In the genomic region with DNA sequence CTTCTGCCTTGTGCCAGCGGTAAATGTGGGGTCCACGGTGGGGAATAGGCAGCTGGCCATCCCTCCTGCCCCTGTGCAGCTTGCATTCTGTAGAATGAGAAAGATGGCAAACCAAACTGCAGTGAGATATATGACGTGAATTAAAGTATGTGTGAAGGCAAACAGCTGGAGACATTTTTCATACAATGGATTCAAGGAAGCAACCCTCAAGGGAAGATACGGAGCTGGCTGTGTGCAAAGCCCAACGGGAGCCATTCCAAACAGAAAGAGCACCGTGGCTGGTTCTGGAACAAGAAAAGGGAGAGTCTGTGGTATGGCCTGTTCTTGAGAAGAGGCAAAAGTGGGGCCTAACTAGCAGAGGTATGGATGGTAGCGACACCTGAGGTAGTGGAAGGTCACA, we compare ENCODE assay signal across 22 mouse cellular contexts.
"Had no signal": no experiment of that assay in that cellular context is flagged by ENCODE, and none has a peak within 500 bp of the region (broad histone marks: within the 10 kb centered on the region; RNA-seq: fewer than 3 reads in every experiment).

No protein-coding gene starts in this region.

- H3K4me3 ChIP-seq: heart, embryonic 10.5 days; heart, embryonic 12.5 days; hindbrain, embryonic 13.5 days; hindbrain, embryonic 15.5 days; kidney, embryonic 15.5 days; limb, embryonic 13.5 days; limb, embryonic 15.5 days; liver, embryonic 12.5 days had no signal

- H3K9me3 ChIP-seq: heart, embryonic 10.5 days; heart, embryonic 12.5 days; hindbrain, embryonic 13.5 days; hindbrain, embryonic 15.5 days; kidney, embryonic 15.5 days; limb, embryonic 13.5 days; limb, embryonic 15.5 days; liver, embryonic 12.5 days had no signal

- H3K9ac ChIP-seq: heart, embryonic 12.5 days; hindbrain, embryonic 13.5 days; hindbrain, embryonic 15.5 days; kidney, embryonic 15.5 days; limb, embryonic 13.5 days; limb, embryonic 15.5 days; liver, embryonic 12.5 days; liver, embryonic 14.5 days had no signal

- DNase-seq: gastrocnemius, postnatal 14 days; gastrocnemius, postnatal 36 days; heart, adult 18-20 months; kidney, adult 11 months; kidney, adult 2 months; kidney, adult 9 months; kidney, postnatal 14 days; kidney, postnatal 36 days; layer of hippocampus, adult 9-11 months; layer of hippocampus, postnatal 36 days; left cerebral cortex, postnatal 4 days had no signal

- H3K36me3 ChIP-seq: heart, embryonic 10.5 days; heart, embryonic 12.5 days; hindbrain, embryonic 13.5 days; hindbrain, embryonic 15.5 days; kidney, embryonic 15.5 days; limb, embryonic 13.5 days; limb, embryonic 15.5 days; liver, embryonic 12.5 days had no signal

- H3K27ac ChIP-seq: heart, embryonic 10.5 days; hindbrain, embryonic 13.5 days; hindbrain, embryonic 15.5 days; hindbrain, postnatal 0 days; kidney, embryonic 15.5 days; limb, embryonic 13.5 days; limb, embryonic 15.5 days; liver, embryonic 12.5 days; liver, embryonic 14.5 days had no signal

- H3K4me1 ChIP-seq: hindbrain, embryonic 13.5 days; hindbrain, embryonic 15.5 days; liver, embryonic 12.5 days had no signal

- H3K27me3 ChIP-seq: heart, embryonic 12.5 days; hindbrain, embryonic 13.5 days; hindbrain, embryonic 15.5 days; kidney, embryonic 15.5 days; limb, embryonic 13.5 days; limb, embryonic 15.5 days; liver, embryonic 12.5 days had no signal

- H3K4me2 ChIP-seq: heart, embryonic 12.5 days; hindbrain, embryonic 13.5 days; hindbrain, embryonic 15.5 days; kidney, embryonic 15.5 days; limb, embryonic 13.5 days; limb, embryonic 15.5 days; liver, embryonic 12.5 days had no signal

- ATAC-seq: hindbrain, postnatal 0 days; intestine, embryonic 16.5 days; liver, embryonic 12.5 days had no signal
